ENCODE assay signal across 9 mouse cellular contexts in the genomic region with DNA sequence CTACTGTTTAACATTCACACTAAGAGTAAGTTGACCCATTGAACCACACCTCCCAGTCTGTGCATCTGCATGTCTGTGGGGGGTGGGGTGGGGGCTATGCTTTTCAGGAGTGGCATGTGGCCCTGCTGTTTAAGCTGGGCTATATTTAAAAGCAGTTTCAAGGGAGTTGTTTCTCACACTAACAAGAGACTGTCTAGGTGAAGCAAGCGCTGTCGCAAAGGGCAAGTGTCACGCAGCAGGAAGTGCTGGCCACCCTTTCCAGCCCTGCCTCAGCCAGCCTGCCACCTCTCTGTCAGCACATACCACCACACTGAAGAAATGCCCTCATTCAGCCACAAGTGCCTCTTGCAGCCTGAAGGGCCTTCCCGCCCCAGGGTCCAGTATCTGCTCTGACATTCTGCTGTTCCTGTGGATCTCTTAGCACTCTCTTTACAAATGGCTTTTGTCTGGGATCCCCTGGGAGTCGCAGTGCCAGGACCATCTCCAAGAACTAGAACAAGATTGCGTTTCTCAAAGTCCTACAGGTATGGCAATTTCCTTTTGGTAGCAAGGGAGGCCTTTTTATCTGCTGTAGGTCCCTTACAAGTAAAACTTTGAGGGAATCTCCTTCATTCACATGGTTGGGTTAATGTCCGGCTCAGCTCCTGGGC.
A peak's percentile ranks its signal among the peaks of the same experiment; 100 is the strongest.
DNase-seq lines count a peak whose midpoint lies in the region; ATAC-seq and TF ChIP-seq lines count a peak whose summit lies in the region.
"Had no signal": no experiment of that assay in that cellular context is flagged by ENCODE, and none has a peak within 500 bp of the region (broad histone marks: within the 10 kb centered on the region; RNA-seq: fewer than 3 reads in every experiment).

No protein-coding gene starts in this region.

- H3K9ac ChIP-seq in forebrain, embryonic 12.5 days, result no peak overlapping the region
- no peak overlapping the region for H3K9ac ChIP-seq in forebrain, embryonic 13.5 days
- H3K9ac ChIP-seq in kidney, postnatal 0 days (ENCODE audit: low read depth, low read length), result no peak overlapping the region
- H3K9ac ChIP-seq: embryonic facial prominence, embryonic 15.5 days had no signal

- no peaks in the 10 kb centered on the region for H3K9me3 ChIP-seq in forebrain, embryonic 12.5 days
- no peaks in the 10 kb centered on the region for H3K9me3 ChIP-seq in forebrain, embryonic 13.5 days (replicated peaks)
- no peaks in the 10 kb centered on the region for H3K9me3 ChIP-seq in embryonic facial prominence, embryonic 10.5 days
- no peaks in the 10 kb centered on the region for H3K9me3 ChIP-seq in kidney, postnatal 0 days (replicated peaks; ENCODE audit: low read length)
- H3K9me3 ChIP-seq: embryonic facial prominence, embryonic 15.5 days had no signal

- intact Hi-C loops in left cerebral cortex, adult 2 months (cut with DNase I), result no loop called here

- H3K4me3 ChIP-seq in forebrain, embryonic 12.5 days (replicated peaks), result no peak overlapping the region
- no peak overlapping the region for H3K4me3 ChIP-seq in forebrain, embryonic 13.5 days
- H3K4me3 ChIP-seq in embryonic facial prominence, embryonic 10.5 days, result no peak overlapping the region
- no peak overlapping the region for H3K4me3 ChIP-seq in kidney, postnatal 0 days (replicated peaks; ENCODE audit: low read depth, low read length)
- H3K4me3 ChIP-seq in left cerebral cortex, adult 2 months, result no peak overlapping the region
- H3K4me3 ChIP-seq: embryonic facial prominence, embryonic 15.5 days had no signal

- H3K27me3 ChIP-seq in forebrain, embryonic 12.5 days, result 0 out of 2 replicates have a peak, but pooled peaks cover 5% of the 10 kb centered on the region
- no peaks in the 10 kb centered on the region for H3K27me3 ChIP-seq in forebrain, embryonic 13.5 days
- 0 out of 2 replicates have a peak, but pooled peaks cover 3% of the 10 kb centered on the region for H3K27me3 ChIP-seq in embryonic facial prominence, embryonic 10.5 days (replicated peaks; ENCODE audit: low read depth, poor library complexity, severe bottlenecking)
- no peaks in the 10 kb centered on the region for H3K27me3 ChIP-seq in kidney, postnatal 0 days (ENCODE audit: insufficient read depth, low read length)

- no peaks in the 10 kb centered on the region for H3K36me3 ChIP-seq in forebrain, embryonic 12.5 days (replicated peaks)
- no peaks in the 10 kb centered on the region for H3K36me3 ChIP-seq in forebrain, embryonic 13.5 days (ENCODE audit: poor library complexity, severe bottlenecking)
- no peaks in the 10 kb centered on the region for H3K36me3 ChIP-seq in embryonic facial prominence, embryonic 10.5 days (replicated peaks)
- no peaks in the 10 kb centered on the region for H3K36me3 ChIP-seq in kidney, postnatal 0 days (ENCODE audit: insufficient read depth, low read length)
- H3K36me3 ChIP-seq: embryonic facial prominence, embryonic 15.5 days had no signal

- 0 out of 2 replicates have a peak overlapping the region, but pooled peaks have one; percentile 6 for H3K4me2 ChIP-seq in forebrain, embryonic 12.5 days
- H3K4me2 ChIP-seq in forebrain, embryonic 13.5 days, result no peak overlapping the region
- H3K4me2 ChIP-seq in kidney, postnatal 0 days (ENCODE audit: low read length), result no peak overlapping the region
- H3K4me2 ChIP-seq: embryonic facial prominence, embryonic 15.5 days had no signal

- DNase-seq in embryonic facial prominence, embryonic 10.5 days (ENCODE audit: low spot score), result peak; percentile 52
- DNase-seq in kidney, postnatal 0 days (ENCODE audit: low spot score), result no peak
- no peak for DNase-seq in left cerebral cortex, adult 2 months (ENCODE audit: extremely low spot score in 1 of 2, low spot score in 2 of 2)
- DNase-seq in urinary bladder, adult 2 months (ENCODE audit: low spot score), result no peak
- DNase-seq in thymus, postnatal 36 days, result no peak

- peak; percentile 36; the same call in 1 of the 2 replicates for ATAC-seq in forebrain, embryonic 12.5 days (ENCODE audit: low FRiP score)
- ATAC-seq in forebrain, embryonic 13.5 days, result no peak
- no peak; the same call in 1 of the 2 replicates for ATAC-seq in kidney, postnatal 0 days (replicated peaks; ENCODE audit: low FRiP score, low read depth)
- ATAC-seq in megakaryocyte, adult 5-6 weeks (ENCODE audit: poor library complexity, severe bottlenecking), result peak; percentile 91

- peaks cover 27% of the 10 kb centered on the region for H3K4me1 ChIP-seq in forebrain, embryonic 12.5 days
- peaks cover 13% of the 10 kb centered on the region for H3K4me1 ChIP-seq in forebrain, embryonic 13.5 days
- H3K4me1 ChIP-seq in embryonic facial prominence, embryonic 10.5 days, result peaks cover 35% of the 10 kb centered on the region
- peaks cover 6% of the 10 kb centered on the region; the same call in 1 of the 2 replicates for H3K4me1 ChIP-seq in kidney, postnatal 0 days (replicated peaks; ENCODE audit: insufficient read depth, low read length)

- H3K27ac ChIP-seq in forebrain, embryonic 12.5 days, result no peak overlapping the region
- no peak overlapping the region for H3K27ac ChIP-seq in forebrain, embryonic 13.5 days
- peak overlapping the region; percentile 27 for H3K27ac ChIP-seq in embryonic facial prominence, embryonic 10.5 days (replicated peaks)
- H3K27ac ChIP-seq in kidney, postnatal 0 days, result peak overlapping the region; percentile 31; the same call in 1 of the 2 replicates
- no peak overlapping the region for H3K27ac ChIP-seq in left cerebral cortex, adult 2 months
- H3K27ac ChIP-seq: embryonic facial prominence, embryonic 15.5 days had no signal

- peak; percentile 18; the same call in 1 of the 2 replicates for TF ChIP-seq CTCF in kidney, postnatal 0 days (IDR thresholded peaks at IDR 0.05; ENCODE audit: low read depth)
- TF ChIP-seq CTCF in left cerebral cortex, adult 2 months (IDR thresholded peaks at IDR 0.05), result no peak

- WGBS in forebrain, embryonic 12.5 days, result 2% methylated on average over 7 of the region's 7 CpGs
- WGBS in forebrain, embryonic 13.5 days, result 3% methylated on average over 7 of the region's 7 CpGs
- 1% methylated on average over 7 of the region's 7 CpGs for WGBS in embryonic facial prominence, embryonic 10.5 days
- WGBS in kidney, postnatal 0 days, result 34% methylated on average over 7 of the region's 7 CpGs

Comparison
In these comparisons a context has a peak if more than half of its experiments do, and no peak if none do; other contexts are left out.
1. ATAC-seq: peak in forebrain, embryonic 12.5 days (single experiment) and megakaryocyte, adult 5-6 weeks (single experiment); none in forebrain, embryonic 13.5 days (single experiment) and kidney, postnatal 0 days (single experiment).
2. H3K27ac ChIP-seq: peak in embryonic facial prominence, embryonic 10.5 days (single experiment) and kidney, postnatal 0 days (single experiment); none in forebrain, embryonic 12.5 days (single experiment), forebrain, embryonic 13.5 days (single experiment) and left cerebral cortex, adult 2 months (single experiment).